27 mouse cellular contexts compared by ENCODE assay signal in the genomic region with DNA sequence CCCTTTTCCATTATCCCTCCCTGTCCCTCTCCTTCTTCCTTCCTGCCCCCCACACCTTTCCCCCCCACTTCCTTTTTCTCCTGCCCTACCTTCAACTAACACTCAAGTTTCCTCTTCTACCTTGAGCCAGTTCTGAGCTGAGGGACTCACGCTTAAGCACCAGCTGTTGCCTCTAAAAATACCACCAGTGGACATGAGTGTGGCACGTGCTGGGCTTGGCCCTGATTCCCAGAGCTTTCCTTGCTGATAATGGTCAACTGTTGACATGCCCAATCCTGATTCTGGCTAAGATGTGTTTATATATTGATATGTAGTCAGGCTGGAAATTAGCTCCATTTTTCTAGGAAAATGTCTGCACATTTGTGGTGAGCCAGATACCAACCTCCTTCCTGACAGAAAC.
"Had no signal": no experiment of that assay in that cellular context is flagged by ENCODE, and none has a peak within 500 bp of the region (broad histone marks: within the 10 kb centered on the region; RNA-seq: fewer than 3 reads in every experiment).

No protein-coding gene starts in this region.

- H3K27me3 ChIP-seq: hindbrain, embryonic 13.5 days; hindbrain, embryonic 15.5 days; kidney, embryonic 15.5 days had no signal

- H3K27ac ChIP-seq: gastrocnemius, adult 2 months; heart, adult 2 months; heart, embryonic 10.5 days; heart, embryonic 13.5 days; heart, embryonic 15.5 days; hindbrain, embryonic 13.5 days; hindbrain, embryonic 15.5 days; hindbrain, postnatal 0 days; kidney, embryonic 15.5 days; kidney, postnatal 0 days; limb, embryonic 13.5 days; limb, embryonic 15.5 days; liver, embryonic 12.5 days; liver, embryonic 14.5 days had no signal

- H3K9ac ChIP-seq: forebrain, postnatal 0 days; heart, embryonic 13.5 days; heart, embryonic 15.5 days; hindbrain, embryonic 13.5 days; hindbrain, embryonic 15.5 days; kidney, embryonic 15.5 days; limb, embryonic 13.5 days; limb, embryonic 15.5 days; liver, embryonic 12.5 days; liver, embryonic 14.5 days had no signal

- H3K4me3 ChIP-seq: gastrocnemius, adult 2 months; heart, adult 2 months; heart, embryonic 10.5 days; heart, embryonic 13.5 days; heart, embryonic 15.5 days; hindbrain, embryonic 13.5 days; hindbrain, embryonic 15.5 days; kidney, embryonic 15.5 days; limb, embryonic 13.5 days; limb, embryonic 15.5 days; liver, embryonic 12.5 days had no signal

- DNase-seq: forebrain, postnatal 0 days; gastrocnemius, adult 2 months; gastrocnemius, postnatal 10 days; gastrocnemius, postnatal 25 days; heart, adult 2 months; heart, postnatal 14 days; kidney, adult 11 months; kidney, adult 2 months; kidney, adult 9 months; kidney, postnatal 14 days; kidney, postnatal 36 days; layer of hippocampus, adult 9-11 months; layer of hippocampus, postnatal 36 days; left cerebral cortex, postnatal 4 days had no signal

- ATAC-seq: forebrain, postnatal 0 days; hindbrain, postnatal 0 days; intestine, embryonic 16.5 days; liver, embryonic 12.5 days had no signal

- H3K4me2 ChIP-seq: heart, embryonic 13.5 days; heart, embryonic 15.5 days; hindbrain, embryonic 13.5 days; hindbrain, embryonic 15.5 days; kidney, embryonic 15.5 days; limb, embryonic 13.5 days; limb, embryonic 15.5 days; liver, embryonic 12.5 days had no signal

- H3K4me1 ChIP-seq: limb, embryonic 15.5 days; liver, embryonic 12.5 days had no signal

- H3K36me3 ChIP-seq: heart, embryonic 10.5 days; heart, embryonic 13.5 days; heart, embryonic 15.5 days; hindbrain, embryonic 13.5 days; hindbrain, embryonic 15.5 days; kidney, embryonic 15.5 days; limb, embryonic 13.5 days; limb, embryonic 15.5 days; liver, embryonic 12.5 days had no signal

- H3K9me3 ChIP-seq: heart, embryonic 10.5 days; heart, embryonic 13.5 days; heart, embryonic 15.5 days; hindbrain, embryonic 13.5 days; hindbrain, embryonic 15.5 days; kidney, embryonic 15.5 days; limb, embryonic 13.5 days; limb, embryonic 15.5 days; liver, embryonic 12.5 days had no signal
